Mouse (Mus musculus) skeletal muscle tissue, postnatal 0 days (tissue): ENCODE results near the gene Gm10600. TPM values are rescaled to one million over a fixed set of nuclear protein-coding genes. Genes with fewer than 3 reads are reported as not detected.

Experiments
- polyA plus RNA-seq: library from polyadenylated mRNA; unstranded; fragments of >200 nt; fragmentation: Nextera tagmentation; extraction: Ambion mirVana; gene quantifications from 2 replicates; pipeline ENCODE4 v1.2.1, GENCODE M21; 2015

Gene Gm10600
- not detected in 2 replicates for polyA plus RNA-seq

DNA sequence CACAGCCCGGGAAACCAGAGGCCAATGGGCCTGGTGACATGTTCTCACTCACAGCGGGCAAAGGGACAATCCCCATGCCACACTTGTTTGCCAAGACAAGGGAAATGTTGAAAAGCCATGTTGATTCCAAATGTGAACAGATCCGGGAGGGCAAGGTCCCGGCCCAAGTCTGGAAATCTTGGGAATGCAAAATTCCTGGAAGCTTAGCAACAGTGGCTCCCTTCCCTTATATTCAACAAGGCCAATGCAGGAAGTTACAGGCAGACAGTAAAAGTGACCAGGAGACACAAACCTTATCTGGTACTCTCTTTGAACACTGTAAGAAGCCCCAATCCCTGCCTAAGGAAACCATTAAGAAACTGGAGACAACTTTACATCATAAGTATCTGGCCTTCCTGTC lies at the start of gene Gm10600:
TSS of gene Gm10600 (plus strand) at position 301 of the 400 bp plus-strand sequence.

DNA sequence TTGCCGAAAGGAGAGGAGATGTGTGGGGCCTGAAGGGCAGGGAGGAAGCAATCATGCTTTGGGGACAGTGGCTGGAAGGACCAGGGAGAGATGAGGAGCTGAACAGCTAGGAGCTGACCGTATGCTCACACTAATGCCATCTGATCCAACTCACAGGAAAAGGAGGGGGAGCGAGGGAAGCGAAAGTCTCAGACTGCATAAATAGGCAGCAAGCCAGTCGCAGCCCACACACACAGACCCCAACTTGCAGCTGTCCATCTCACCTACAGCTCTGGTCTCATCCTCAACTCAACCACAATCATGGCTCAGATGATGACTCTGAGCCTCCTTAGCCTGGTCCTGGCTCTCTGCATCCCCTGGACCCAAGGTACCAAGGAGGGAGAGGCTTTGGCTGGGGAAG lies 15.0 kb downstream of the Gm10600 start, which contains the start of gene Ccl21b:
TSS of gene Ccl21b (plus strand) at position 301 of the 400 bp plus-strand sequence.

Other genes starting within 250 kb of the Gm10600 start
- not detected in 2 replicates for gene Gm21093, start 205.9 kb upstream of the Gm10600 start, polyA plus RNA-seq
- gene Gm3893, start 149.4 kb upstream of the Gm10600 start, polyA plus RNA-seq, result not detected in 2 replicates
- 2.0 TPM in 1 of 2 replicates, not detected in the other for gene Gm13304, start 125.8 kb upstream of the Gm10600 start, polyA plus RNA-seq
- not detected in 2 replicates for gene Gm13306, start 87.2 kb upstream of the Gm10600 start, polyA plus RNA-seq
- gene Gm13305, start 72.0 kb upstream of the Gm10600 start, polyA plus RNA-seq, result 0.38 TPM in 1 of 2 replicates, not detected in the other
- not detected in 2 replicates for gene Ccl21b, start 15.1 kb downstream of the Gm10600 start, polyA plus RNA-seq
- gene Gm21953, start 53.6 kb downstream of the Gm10600 start, polyA plus RNA-seq, result not detected in 2 replicates
- gene Fam205a3, start 77.7 kb downstream of the Gm10600 start, polyA plus RNA-seq, result not detected in 2 replicates
- not detected in 2 replicates for gene Gm21586, start 198.7 kb downstream of the Gm10600 start, polyA plus RNA-seq
- gene Gm2163, start 226.1 kb downstream of the Gm10600 start, polyA plus RNA-seq, result not detected in 2 replicates